Comparison of ENCODE assay signal across 10 mouse cellular contexts in the genomic region with DNA sequence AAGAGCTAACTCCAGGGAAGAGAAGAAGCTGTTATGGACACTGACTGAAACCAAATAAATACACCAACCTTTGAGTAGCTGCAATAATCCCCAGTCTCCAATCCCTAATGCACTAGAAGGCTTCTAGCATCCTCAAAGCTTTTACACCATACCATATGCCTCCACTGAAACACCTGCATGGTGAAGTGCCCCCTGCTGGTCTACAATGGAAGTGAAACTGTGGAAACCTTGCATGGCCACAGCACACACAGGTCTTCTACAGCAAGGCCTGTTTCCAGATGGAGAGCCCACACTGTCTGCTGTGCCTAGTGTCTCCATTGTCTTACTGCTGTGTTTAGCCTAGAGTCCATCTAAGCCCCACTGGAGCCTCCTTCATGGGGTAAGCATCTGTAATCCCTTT. TPM values are rescaled to one million over a fixed set of nuclear protein-coding genes. Genes with fewer than 3 reads are reported as not detected.
A peak's percentile ranks its signal among the peaks of the same experiment; 100 is the strongest.
DNase-seq lines count a peak whose midpoint lies in the region; ATAC-seq and TF ChIP-seq lines count a peak whose summit lies in the region.
"Had no signal": no experiment of that assay in that cellular context is flagged by ENCODE, and none has a peak within 500 bp of the region (broad histone marks: within the 10 kb centered on the region; RNA-seq: fewer than 3 reads in every experiment).

No protein-coding gene starts in this region.

- peak; percentile 29 for TF ChIP-seq CTCF in C2C12 (IDR thresholded peaks at IDR 0.05; ENCODE audit: control insufficient read depth, insufficient read depth, insufficient read length)

- peaks cover 55% of the 10 kb centered on the region for H3K36me3 ChIP-seq in C2C12 (ENCODE audit: control insufficient read depth, insufficient read depth)

- no peak overlapping the region for H3ac ChIP-seq in C2C12 (ENCODE audit: control insufficient read depth, insufficient read length, low read depth)

- peak; percentile 78 for ATAC-seq in activated CD4-positive, CD25-positive, alpha-beta regulatory T cell, adult 4 months
- ATAC-seq in common myeloid progenitor, adult 5-6 weeks (replicated peaks; ENCODE audit: low read depth, poor library complexity, severe bottlenecking) = peak; percentile 86
- peak; percentile 92 for ATAC-seq in megakaryocyte, adult 5-6 weeks (ENCODE audit: poor library complexity, severe bottlenecking)

- no peak overlapping the region for H3K4me3 ChIP-seq in C2C12 (ENCODE audit: insufficient read depth, poor library complexity, severe bottlenecking)
- H3K4me3 ChIP-seq: embryonic facial prominence, embryonic 13.5 days; limb, embryonic 13.5 days had no signal

- peak; percentile 33 to 70 for DNase-seq in heart, postnatal 10 days
- DNase-seq in heart, postnatal 25 days (ENCODE audit: low spot score) = no peak
- peak; percentile 72 for DNase-seq in kidney, postnatal 10 days
- DNase-seq in thymus, adult 18-20 months = peak; percentile 14 to 31

- H3K27me3 ChIP-seq in C2C12 (ENCODE audit: control insufficient read depth, insufficient read depth, insufficient read length) = no peaks in the 10 kb centered on the region
- H3K27me3 ChIP-seq: embryonic facial prominence, embryonic 13.5 days; limb, embryonic 13.5 days had no signal

- intact Hi-C loops in heart, postnatal 10 days (cut with DNase I) = loop anchor here (1.0 kb wide), 1 partner anchor 149 kb away; no protein-coding TSS in a partner anchor
- intact Hi-C loops in heart, postnatal 25 days (cut with DNase I) = no loop called here

- H3K79me3 ChIP-seq in C2C12 (ENCODE audit: low read depth) = no peaks in the 10 kb centered on the region

- no peaks in the 10 kb centered on the region for H3K79me2 ChIP-seq in C2C12 (ENCODE audit: control insufficient read depth, insufficient read depth)

TF ChIP-seq in C2C12, 6 proteins besides CTCF, POLR2A, EP300 and RAD21:
- TF ChIP-seq CEBPB (IDR thresholded peaks at IDR 0.05; ENCODE audit: low read depth) (no peak), USF1 (IDR thresholded peaks at IDR 0.05; ENCODE audit: low read depth) (no peak), MYOD1 (IDR thresholded peaks at IDR 0.05; ENCODE audit: control insufficient read depth, insufficient read length, low read depth) (no peak), FOSL1 (IDR thresholded peaks at IDR 0.05; ENCODE audit: insufficient read depth, low read length, poor library complexity, severe bottlenecking) (no peak), MAX (IDR thresholded peaks at IDR 0.05) (no peak), MYOG (IDR thresholded peaks at IDR 0.05; ENCODE audit: control insufficient read depth, extremely low read depth, insufficient read length) (no peak)
TF ChIP-seq in C2C12: peak in this region for 0.

RNA-seq across cellular contexts. Expression of gene Snrnp27, which starts 10.1 kb away (rescaled TPM):
- total RNA-seq in heart, postnatal 10 days (2021) = 10 to 100 TPM; 45.9 to 47.1 TPM
- 10 to 100 TPM; 45.6 to 50.7 TPM for total RNA-seq in heart, postnatal 25 days (2021)
- polyA plus RNA-seq in C2C12 (2012; fragmentation: generic; extraction: Trizol) = 53.1 TPM
- 100 to 1,000 TPM; 108 to 114 TPM for polyA plus RNA-seq in activated CD4-positive, CD25-positive, alpha-beta regulatory T cell, adult 4 months (2017; shearing (Covaris generic))
- total RNA-seq in common myeloid progenitor, adult 5-6 weeks (2017) = 96.1 and 135 TPM in 2 replicates
- total RNA-seq in megakaryocyte, adult 5-6 weeks (2015) = 81.4 and 81.9 TPM in 2 replicates
- total RNA-seq in megakaryocyte, adult 5-6 weeks (2017) = 100 and 101 TPM in 2 replicates

RNA-seq across cellular contexts. Expression of gene Mxd1, which starts 25.5 kb away (rescaled TPM):
- total RNA-seq in heart, postnatal 10 days (2021) = 1 to 10 TPM; 5.7 to 7.3 TPM
- total RNA-seq in heart, postnatal 25 days (2021) = 1 to 10 TPM; 7.5 to 9.1 TPM
- polyA plus RNA-seq in C2C12 (2012; fragmentation: generic; extraction: Trizol) = 1.1 TPM
- polyA plus RNA-seq in activated CD4-positive, CD25-positive, alpha-beta regulatory T cell, adult 4 months (2017; shearing (Covaris generic)) = 10 to 100 TPM; 18.6 to 18.7 TPM
- total RNA-seq in common myeloid progenitor, adult 5-6 weeks (2017) = 23.6 and 24.5 TPM in 2 replicates
- total RNA-seq in megakaryocyte, adult 5-6 weeks (2015) = 70.4 and 76.0 TPM in 2 replicates
- total RNA-seq in megakaryocyte, adult 5-6 weeks (2017) = 87.1 and 120 TPM in 2 replicates

RNA-seq across cellular contexts. Expression of gene Gmcl1, which starts 38.7 kb away (rescaled TPM):
- total RNA-seq in heart, postnatal 10 days (2021) = 1 to 10 TPM; 7.8 to 8.8 TPM
- 1 to 10 TPM; 4.7 to 5.7 TPM for total RNA-seq in heart, postnatal 25 days (2021)
- 6.6 TPM for polyA plus RNA-seq in C2C12 (2012; fragmentation: generic; extraction: Trizol)
- 10 to 100 TPM; 10.8 to 12.8 TPM for polyA plus RNA-seq in activated CD4-positive, CD25-positive, alpha-beta regulatory T cell, adult 4 months (2017; shearing (Covaris generic))
- total RNA-seq in common myeloid progenitor, adult 5-6 weeks (2017) = 23.1 and 33.3 TPM in 2 replicates
- total RNA-seq in megakaryocyte, adult 5-6 weeks (2015) = 26.7 and 26.8 TPM in 2 replicates
- 16.9 and 23.4 TPM in 2 replicates for total RNA-seq in megakaryocyte, adult 5-6 weeks (2017)
